Comparison of ENCODE assay signal across 9 mouse cellular contexts in the genomic region with DNA sequence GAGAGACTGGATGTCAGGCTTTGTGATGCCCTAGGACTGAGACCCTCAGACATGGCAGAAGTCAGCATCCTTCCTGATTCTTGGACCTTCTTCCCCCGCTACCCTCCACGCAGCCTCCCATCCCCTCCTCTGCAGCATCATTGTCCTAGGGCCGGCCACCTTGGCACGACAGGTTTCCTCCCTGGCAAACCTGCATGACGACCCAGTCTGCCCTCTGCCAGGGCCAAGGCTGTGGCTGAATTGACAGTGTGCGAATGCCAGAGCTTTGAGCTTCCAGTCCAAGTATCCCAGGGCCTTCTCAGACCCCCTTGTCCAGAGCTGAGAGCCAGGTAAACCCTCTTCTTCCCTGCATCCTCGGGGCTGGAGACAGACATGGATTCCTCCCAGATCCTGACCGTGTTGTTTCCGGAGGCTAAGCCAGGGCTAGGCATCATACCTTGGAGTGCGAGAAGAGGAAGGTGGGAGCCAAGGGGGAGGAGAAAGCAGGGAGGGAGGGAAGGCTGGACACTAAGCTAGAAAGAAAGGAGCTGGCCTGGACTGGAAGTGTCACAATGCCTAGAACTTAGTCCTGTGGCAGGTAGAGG. TPM values are rescaled to one million over a fixed set of nuclear protein-coding genes. Genes with fewer than 3 reads are reported as not detected.
DNase-seq lines count a peak whose midpoint lies in the region; ATAC-seq and TF ChIP-seq lines count a peak whose summit lies in the region.
"Had no signal": no experiment of that assay in that cellular context is flagged by ENCODE, and none has a peak within 500 bp of the region (broad histone marks: within the 10 kb centered on the region; RNA-seq: fewer than 3 reads in every experiment).

A gene (plus strand): TSS at position 534 of the 584 bp plus-strand sequence.

- no peak within 1 kb of the TSS for H3K9ac ChIP-seq in lung, postnatal 0 days (replicated peaks; ENCODE audit: low read depth)
- H3K9ac ChIP-seq in limb, embryonic 11.5 days (ENCODE audit: low read length): peak within 1 kb of the TSS; percentile 71; the same call in 1 of the 2 replicates
- no peak within 1 kb of the TSS for H3K9ac ChIP-seq in stomach, embryonic 14.5 days (replicated peaks; ENCODE audit: low read depth, low read length)

- no peak for TF ChIP-seq EP300 in lung, postnatal 0 days (IDR thresholded peaks at IDR 0.05)

- no peak for TF ChIP-seq CTCF in lung, postnatal 0 days (IDR thresholded peaks at IDR 0.05)

- H3K27ac ChIP-seq in lung, postnatal 0 days (ENCODE audit: low read length): no peak within 1 kb of the TSS
- no peak within 1 kb of the TSS for H3K27ac ChIP-seq in limb, embryonic 11.5 days (replicated peaks; ENCODE audit: low read depth, low read length)
- no peak within 1 kb of the TSS for H3K27ac ChIP-seq in stomach, embryonic 14.5 days (ENCODE audit: low read length)

- H3K36me3 ChIP-seq in lung, postnatal 0 days (ENCODE audit: insufficient read depth, low read length): no peaks in the 10 kb centered on the region
- no peaks in the 10 kb centered on the region for H3K36me3 ChIP-seq in limb, embryonic 11.5 days (ENCODE audit: control insufficient read depth, insufficient read depth, low read length)
- H3K36me3 ChIP-seq in stomach, embryonic 14.5 days (ENCODE audit: control insufficient read depth, insufficient read depth, low read length): no peaks in the 10 kb centered on the region

- H3K4me1 ChIP-seq in lung, postnatal 0 days (ENCODE audit: insufficient read depth, low read depth, low read length): peaks cover 5% of the 10 kb centered on the region; the same call in 1 of the 2 replicates
- H3K4me1 ChIP-seq in limb, embryonic 11.5 days (ENCODE audit: control insufficient read depth, insufficient read depth, low read length): peaks cover 14% of the 10 kb centered on the region
- H3K4me1 ChIP-seq in stomach, embryonic 14.5 days (ENCODE audit: control insufficient read depth, insufficient read depth, low read length): peaks cover 6% of the 10 kb centered on the region; the same call in 1 of the 2 replicates

- no peak within 1 kb of the TSS for H3K4me3 ChIP-seq in lung, postnatal 0 days (ENCODE audit: low read depth, low read length)
- peak within 1 kb of the TSS; percentile 44; the same call in 1 of the 2 replicates for H3K4me3 ChIP-seq in limb, embryonic 11.5 days (ENCODE audit: low read depth, low read length)
- peak within 1 kb of the TSS; percentile 49 for H3K4me3 ChIP-seq in stomach, embryonic 14.5 days (ENCODE audit: low read depth, low read length)

- no peaks in the 10 kb centered on the region for H3K9me3 ChIP-seq in lung, postnatal 0 days (ENCODE audit: low read length)
- no peaks in the 10 kb centered on the region for H3K9me3 ChIP-seq in limb, embryonic 11.5 days (ENCODE audit: control insufficient read depth, low read length)
- H3K9me3 ChIP-seq in stomach, embryonic 14.5 days (ENCODE audit: control insufficient read depth, low read depth, low read length): no peaks in the 10 kb centered on the region

- H3K27me3 ChIP-seq in lung, postnatal 0 days (replicated peaks; ENCODE audit: insufficient read depth, low read length): peaks cover 19% of the 10 kb centered on the region
- peaks cover 9% of the 10 kb centered on the region; the same call in 1 of the 2 replicates for H3K27me3 ChIP-seq in limb, embryonic 11.5 days (ENCODE audit: control insufficient read depth, insufficient read depth, low read length)
- H3K27me3 ChIP-seq in stomach, embryonic 14.5 days (ENCODE audit: control insufficient read depth, insufficient read depth, low read length): peaks cover 17% of the 10 kb centered on the region; the same call in 1 of the 2 replicates

- H3K4me2 ChIP-seq in lung, postnatal 0 days (replicated peaks; ENCODE audit: low read depth, low read length): peak within 1 kb of the TSS; percentile 81; the same call in 1 of the 2 replicates
- H3K4me2 ChIP-seq in limb, embryonic 11.5 days (ENCODE audit: low read depth, severe bottlenecking): peak within 1 kb of the TSS; percentile 96
- peak within 1 kb of the TSS; percentile 97 for H3K4me2 ChIP-seq in stomach, embryonic 14.5 days (replicated peaks; ENCODE audit: low read depth, low read length)

- DNase-seq in cerebellum, adult 11-12 months: peak; percentile 50
- DNase-seq in cerebellum, adult 8-10 months: no peak
- DNase-seq in lung, postnatal 0 days (ENCODE audit: low spot score): no peak
- no peak for DNase-seq in lung, postnatal 10 days
- DNase-seq in limb, embryonic 11.5 days (ENCODE audit: low spot score): no peak
- no peak for DNase-seq in embryo, embryonic 10 days (ENCODE audit: low spot score)
- DNase-seq in adrenal gland, postnatal 10 days: no peak
- DNase-seq: adrenal gland, postnatal 36 days had no signal

- WGBS in lung, postnatal 0 days: 48% methylated on average over 10 of the region's 10 CpGs
- 54% methylated on average over 10 of the region's 10 CpGs for WGBS in limb, embryonic 11.5 days
- 58% methylated on average over 10 of the region's 10 CpGs for WGBS in stomach, embryonic 14.5 days

- no peak for ATAC-seq in lung, postnatal 0 days
- ATAC-seq in limb, embryonic 11.5 days (ENCODE audit: insufficient number of reproducible peaks, low FRiP score, low TSS enrichment, low read depth): no peak
- no peak for ATAC-seq in stomach, embryonic 14.5 days (ENCODE audit: insufficient number of reproducible peaks, insufficient read depth, low FRiP score, low read depth)

RNA-seq across cellular contexts. Expression of the gene that starts here (rescaled TPM):
- 0.21 and 0.42 TPM in 2 replicates for polyA plus RNA-seq in lung, postnatal 0 days (2015; fragmentation: Nextera tagmentation; extraction: Ambion mirVana)
- polyA plus RNA-seq in limb, embryonic 11.5 days (2014; fragmentation: Nextera tagmentation; extraction: Ambion mirVana): 0.75 and 0.94 TPM in 2 replicates
- polyA plus RNA-seq in stomach, embryonic 14.5 days (2014; fragmentation: Nextera tagmentation; extraction: Ambion mirVana): 3.1 and 3.8 TPM in 2 replicates
- under 1 TPM; 0.48 to 0.88 TPM for total RNA-seq in adrenal gland, postnatal 10 days (2021)
- total RNA-seq: adrenal gland, postnatal 36 days had no signal
